Mouse (Mus musculus): ENCODE measurements around the gene Coa3. TPM values are rescaled to one million over a fixed set of nuclear protein-coding genes. Genes with fewer than 3 reads are reported as not detected.
A peak's percentile ranks its signal among the peaks of the same experiment; 100 is the strongest.

The Coa3 gene
- total and polyA plus RNA-seq, 2 experiments from 2014 or later = 168 to 204 TPM

- no peak for TF ChIP-seq CTCF (IDR thresholded peaks at IDR 0.05)
- H3K4me1 ChIP-seq (ENCODE audit: insufficient read depth, low read length) = peaks cover 11% of the 10 kb centered on the region; the same call in 1 of the 2 replicates
- no peaks in the 10 kb centered on the region; the same call in 1 of the 2 replicates for H3K36me3 ChIP-seq (ENCODE audit: insufficient read depth, low read length)
- H3K27ac ChIP-seq (ENCODE audit: low read depth, low read length) = no peak overlapping the region
- no peaks in the 10 kb centered on the region for H3K9me3 ChIP-seq (ENCODE audit: low read length)
- DNase-seq (ENCODE audit: low spot score) = no peak
- no peak overlapping the region for H3K4me2 ChIP-seq (ENCODE audit: low read depth, low read length, poor library complexity, severe bottlenecking)
- H3K27me3 ChIP-seq (ENCODE audit: insufficient read depth, low read length) = peaks cover 32% of the 10 kb centered on the region
- 7% methylated on average over 3 of the region's 3 CpGs for WGBS
- no peak for ATAC-seq (ENCODE audit: low FRiP score)
- no peak overlapping the region for H3K9ac ChIP-seq (replicated peaks; ENCODE audit: low read length, poor library complexity, severe bottlenecking)
- no peak overlapping the region for H3K4me3 ChIP-seq (ENCODE audit: low read depth, low read length)
Measured at GRCm38 (mm10) chr11:101263989-101264280, 15.0 kb downstream of the Coa3 start.

GRCm38 (mm10) chr11:101263138-101263988 lies 15.6 kb downstream of the Coa3 start:
- H3K27ac ChIP-seq (ENCODE audit: low read depth, low read length) = no peak overlapping the region
- WGBS = 7% methylated on average over 32 of the region's 32 CpGs
- H3K27me3 ChIP-seq (ENCODE audit: insufficient read depth, low read length) = peaks cover 32% of the 10 kb centered on the region
- no peak overlapping the region for H3K4me3 ChIP-seq (ENCODE audit: low read depth, low read length)
- H3K4me2 ChIP-seq (ENCODE audit: low read depth, low read length, poor library complexity, severe bottlenecking) = no peak overlapping the region
- ATAC-seq (ENCODE audit: low FRiP score) (no peak), DNase-seq (ENCODE audit: low spot score) (no peak)
- H3K4me1 ChIP-seq (ENCODE audit: insufficient read depth, low read length) = peaks cover 11% of the 10 kb centered on the region; the same call in 1 of the 2 replicates
- no peak overlapping the region for H3K9ac ChIP-seq (replicated peaks; ENCODE audit: low read length, poor library complexity, severe bottlenecking)
- no peak for TF ChIP-seq CTCF (IDR thresholded peaks at IDR 0.05)
- H3K9me3 ChIP-seq (ENCODE audit: low read length) = no peaks in the 10 kb centered on the region
- H3K36me3 ChIP-seq (ENCODE audit: insufficient read depth, low read length) = no peaks in the 10 kb centered on the region; the same call in 1 of the 2 replicates

GRCm38 (mm10) chr11:101262272-101262967 lies 16.5 kb downstream of the Coa3 start:
- no peaks in the 10 kb centered on the region for H3K9me3 ChIP-seq (ENCODE audit: low read length)
- H3K27ac ChIP-seq (ENCODE audit: low read depth, low read length) = no peak overlapping the region
- H3K36me3 ChIP-seq (ENCODE audit: insufficient read depth, low read length) = peaks cover 4% of the 10 kb centered on the region; the same call in 1 of the 2 replicates
- peaks cover 11% of the 10 kb centered on the region; the same call in 1 of the 2 replicates for H3K4me1 ChIP-seq (ENCODE audit: insufficient read depth, low read length)
- no peak overlapping the region for H3K4me3 ChIP-seq (ENCODE audit: low read depth, low read length)
- DNase-seq (ENCODE audit: low spot score) (no peak), ATAC-seq (ENCODE audit: low FRiP score) (no peak)
- TF ChIP-seq CTCF (IDR thresholded peaks at IDR 0.05) = no peak
- peaks cover 32% of the 10 kb centered on the region for H3K27me3 ChIP-seq (ENCODE audit: insufficient read depth, low read length)
- 1% methylated on average over 24 of the region's 24 CpGs for WGBS
- no peak overlapping the region for H3K9ac ChIP-seq (replicated peaks; ENCODE audit: low read length, poor library complexity, severe bottlenecking)
- 0 out of 2 replicates have a peak overlapping the region, but pooled peaks have one; percentile 4 for H3K4me2 ChIP-seq (ENCODE audit: low read depth, low read length, poor library complexity, severe bottlenecking)

- Histone ChIP-seq H3K4me1 (ENCODE audit: insufficient read depth, low read length) (peaks cover 11% of the 10 kb centered on the region; the same call in 1 of the 2 replicates), H3K9ac (replicated peaks; ENCODE audit: low read length, poor library complexity, severe bottlenecking) (peak overlapping the region; percentile 55), H3K27ac (ENCODE audit: low read depth, low read length) (no peak overlapping the region), H3K36me3 (ENCODE audit: insufficient read depth, low read length) (peaks cover 4% of the 10 kb centered on the region; the same call in 1 of the 2 replicates), H3K4me3 (ENCODE audit: low read depth, low read length) (peak overlapping the region; percentile 45), H3K9me3 (ENCODE audit: low read length) (no peaks in the 10 kb centered on the region), H3K27me3 (ENCODE audit: insufficient read depth, low read length) (peaks cover 29% of the 10 kb centered on the region), H3K4me2 (ENCODE audit: low read depth, low read length, poor library complexity, severe bottlenecking) (peak overlapping the region; percentile 95)
- DNase-seq (ENCODE audit: low spot score) (no peak), ATAC-seq (ENCODE audit: low FRiP score) (0 out of 2 replicates have a peak, but pooled peaks have one; percentile 50)
- no peak for TF ChIP-seq CTCF (IDR thresholded peaks at IDR 0.05)
- 1% methylated on average over 30 of the region's 30 CpGs for WGBS
Measured at GRCm38 (mm10) chr11:101260826-101261380, 18.0 kb downstream of the Coa3 start.

GRCm38 (mm10) chr11:101259948-101260825 lies 18.7 kb downstream of the Coa3 start, which contains the start of gene Wnk4:
Wnk4 (plus strand) TSS chr11:101260567.
- peaks cover 4% of the 10 kb centered on the region; the same call in 1 of the 2 replicates for H3K36me3 ChIP-seq (ENCODE audit: insufficient read depth, low read length)
- H3K9me3 ChIP-seq (ENCODE audit: low read length) = no peaks in the 10 kb centered on the region
- ATAC-seq (ENCODE audit: low FRiP score) = peak; percentile 61; the same call in 1 of the 2 replicates
- H3K4me3 ChIP-seq (ENCODE audit: low read depth, low read length) = peak within 1 kb of the TSS; percentile 45
- WGBS = 0% methylated on average over 41 of the region's 43 CpGs
- H3K4me1 ChIP-seq (ENCODE audit: insufficient read depth, low read length) = peaks cover 10% of the 10 kb centered on the region; the same call in 1 of the 2 replicates
- peaks cover 26% of the 10 kb centered on the region for H3K27me3 ChIP-seq (ENCODE audit: insufficient read depth, low read length)
- TF ChIP-seq CTCF (IDR thresholded peaks at IDR 0.05) = no peak
- peak within 1 kb of the TSS; percentile 55 for H3K9ac ChIP-seq (replicated peaks; ENCODE audit: low read length, poor library complexity, severe bottlenecking)
- H3K4me2 ChIP-seq (ENCODE audit: low read depth, low read length, poor library complexity, severe bottlenecking) = peak within 1 kb of the TSS; percentile 95
- DNase-seq (ENCODE audit: low spot score) = peak; percentile 43
- no peak within 1 kb of the TSS for H3K27ac ChIP-seq (ENCODE audit: low read depth, low read length)

All from midbrain, postnatal 0 days (tissue).